In genomic region chr3:35933405-35933777, GRCm38 (mm10) we compare ENCODE assay signal across 8 mouse cellular contexts. TPM values are rescaled to one million over a fixed set of nuclear protein-coding genes. Genes with fewer than 3 reads are reported as not detected.
DNase-seq lines count a peak whose midpoint lies in the region; ATAC-seq and TF ChIP-seq lines count a peak whose summit lies in the region.

No protein-coding gene starts in this region.

- TF ChIP-seq CTCF in thymus, adult 2 months (IDR thresholded peaks at IDR 0.05; ENCODE audit: borderline replicate concordance, control insufficient read depth, extremely low read depth, insufficient read depth, low read length, poor library complexity) = no peak

- DNase-seq in gastrocnemius, postnatal 10 days = peak; percentile 9
- no peak for DNase-seq in gastrocnemius, adult 18-20 months (ENCODE audit: low spot score)
- DNase-seq in CD4-positive, CD25-positive, alpha-beta regulatory T cell, adult 2 months (ENCODE audit: low read depth, low spot score) = peak; percentile 72
- DNase-seq in cerebellum, adult 8-10 months = peak; percentile 18
- peak; percentile 50 for DNase-seq in thymus, adult 2 months

- no peaks in the 10 kb centered on the region for H3K9me3 ChIP-seq in heart, embryonic 12.5 days (replicated peaks)
- H3K9me3 ChIP-seq in limb, embryonic 12.5 days = no peaks in the 10 kb centered on the region
- H3K9me3 ChIP-seq in midbrain, embryonic 12.5 days = no peaks in the 10 kb centered on the region

- H3K36me3 ChIP-seq in heart, embryonic 12.5 days = peaks cover 3% of the 10 kb centered on the region; the same call in 1 of the 2 replicates
- H3K36me3 ChIP-seq in limb, embryonic 12.5 days = peaks cover 12% of the 10 kb centered on the region; the same call in 1 of the 2 replicates
- H3K36me3 ChIP-seq in midbrain, embryonic 12.5 days = no peaks in the 10 kb centered on the region
- no peaks in the 10 kb centered on the region for H3K36me3 ChIP-seq in thymus, adult 2 months (ENCODE audit: control insufficient read depth, insufficient read depth, low read length)

- H3K4me2 ChIP-seq in heart, embryonic 12.5 days = peak overlapping the region; percentile 84
- H3K4me2 ChIP-seq in limb, embryonic 12.5 days = peak overlapping the region; percentile 83
- H3K4me2 ChIP-seq in midbrain, embryonic 12.5 days (replicated peaks) = peak overlapping the region; percentile 91

- no peak for TF ChIP-seq POLR2A in thymus, adult 2 months (IDR thresholded peaks at IDR 0.05; ENCODE audit: control insufficient read depth, extremely low read depth, insufficient read depth, low read length, poor library complexity)

- WGBS in heart, embryonic 12.5 days = 2% methylated on average over 14 of the region's 14 CpGs
- under 1% methylated on average over 14 of the region's 14 CpGs for WGBS in limb, embryonic 12.5 days
- WGBS in midbrain, embryonic 12.5 days = 3% methylated on average over 14 of the region's 14 CpGs
- under 1% methylated on average over 14 of the region's 14 CpGs for WGBS in thymus, adult 2 months

- H3K27ac ChIP-seq in heart, embryonic 12.5 days (ENCODE audit: poor library complexity, severe bottlenecking) = peak overlapping the region; percentile 97
- peak overlapping the region; percentile 96 for H3K27ac ChIP-seq in limb, embryonic 12.5 days
- no peak overlapping the region for H3K27ac ChIP-seq in midbrain, embryonic 12.5 days (replicated peaks)
- H3K27ac ChIP-seq in thymus, adult 2 months (ENCODE audit: control insufficient read depth, insufficient read depth, low read length) = 0 out of 2 replicates have a peak overlapping the region, but pooled peaks have one; percentile 29

- H3K27me3 ChIP-seq in heart, embryonic 12.5 days (replicated peaks) = no peaks in the 10 kb centered on the region
- no peaks in the 10 kb centered on the region for H3K27me3 ChIP-seq in limb, embryonic 12.5 days
- no peaks in the 10 kb centered on the region for H3K27me3 ChIP-seq in midbrain, embryonic 12.5 days
- H3K27me3 ChIP-seq in thymus, adult 2 months (ENCODE audit: control insufficient read depth, insufficient read depth, low read length) = no peaks in the 10 kb centered on the region

- ATAC-seq in heart, embryonic 12.5 days (ENCODE audit: insufficient number of reproducible peaks, low FRiP score) = no peak
- ATAC-seq in limb, embryonic 12.5 days (ENCODE audit: insufficient number of reproducible peaks, insufficient read depth, low FRiP score, low TSS enrichment, low read depth) = peak; percentile 28; the same call in 1 of the 2 replicates
- peak; percentile 48; the same call in 1 of the 2 replicates for ATAC-seq in midbrain, embryonic 12.5 days (ENCODE audit: low FRiP score, low read depth)

- peak overlapping the region; percentile 99 for H3K4me3 ChIP-seq in heart, embryonic 12.5 days
- H3K4me3 ChIP-seq in limb, embryonic 12.5 days (replicated peaks) = peak overlapping the region; percentile 90
- peak overlapping the region; percentile 98 for H3K4me3 ChIP-seq in midbrain, embryonic 12.5 days
- H3K4me3 ChIP-seq in thymus, adult 2 months (ENCODE audit: control insufficient read depth, insufficient read depth, low read length) = peak overlapping the region; percentile 78

- peak overlapping the region; percentile 100 for H3K9ac ChIP-seq in heart, embryonic 12.5 days
- H3K9ac ChIP-seq in limb, embryonic 12.5 days (replicated peaks) = peak overlapping the region; percentile 99
- peak overlapping the region; percentile 99 for H3K9ac ChIP-seq in midbrain, embryonic 12.5 days (replicated peaks)

- peaks cover 30% of the 10 kb centered on the region for H3K4me1 ChIP-seq in heart, embryonic 12.5 days (replicated peaks)
- peaks cover 17% of the 10 kb centered on the region for H3K4me1 ChIP-seq in limb, embryonic 12.5 days (replicated peaks)
- peaks cover 16% of the 10 kb centered on the region for H3K4me1 ChIP-seq in midbrain, embryonic 12.5 days
- peaks cover 4% of the 10 kb centered on the region for H3K4me1 ChIP-seq in thymus, adult 2 months (replicated peaks; ENCODE audit: control insufficient read depth, insufficient read depth, low read length)

RNA-seq across cellular contexts. Expression of gene Dcun1d1, which starts 3.9 kb away (rescaled TPM):
- total RNA-seq in gastrocnemius, postnatal 10 days (2021) = 10 to 100 TPM; 75.4 to 78.0 TPM
- 10 to 100 TPM; 71.4 to 86.1 TPM for total RNA-seq in gastrocnemius, adult 18-20 months (2021)
- polyA plus RNA-seq in heart, embryonic 12.5 days (2016; fragmentation: Nextera tagmentation; extraction: Ambion mirVana) = 80.5 and 82.6 TPM in 2 replicates
- polyA plus RNA-seq in limb, embryonic 12.5 days (2016; fragmentation: Nextera tagmentation; extraction: Ambion mirVana) = 99.3 and 112 TPM in 2 replicates
- polyA plus RNA-seq in midbrain, embryonic 12.5 days (2016; fragmentation: Nextera tagmentation; extraction: Ambion mirVana) = 101 and 103 TPM in 2 replicates
- 5.0 and 6.2 TPM in 2 replicates for polyA plus RNA-seq in thymus, adult 2 months (2012; rRNA removed)

Comparison
In these comparisons a context has a peak if more than half of its experiments do, and no peak if none do; other contexts are left out.
1. RNA of gene Dcun1d1, which starts 3.9 kb away (polyA plus RNA-seq): 99.3 to 112 TPM in limb, embryonic 12.5 days, 101 to 103 TPM in midbrain, embryonic 12.5 days and 80.5 to 82.6 TPM in heart, embryonic 12.5 days; 5.0 to 6.2 TPM in thymus, adult 2 months; every median in the first group is over 10 times any median in the second.
2. Peak in every context shown above with its lines, with median percentiles within 50 percentile points of each other: H3K4me2 ChIP-seq, H3K4me3 ChIP-seq and H3K9ac ChIP-seq.